Mouse (Mus musculus): ENCODE results near the gene Oasl2. TPM values are rescaled to one million over a fixed set of nuclear protein-coding genes. Genes with fewer than 3 reads are reported as not detected.
A peak's percentile ranks its signal among the peaks of the same experiment; 100 is the strongest.

Gene Oasl2
- polyA plus RNA-seq, 1 experiment from 2014 or later: 3.5 TPM

Small RNAs within 50 kb of the gene (microRNA-seq; reads per million reads assigned to microRNA genes)
- 13.2 reads per million, percentile 30 among the genes with 10 or more reads in this experiment for gene Mir6240

Other genes starting within 250 kb of the Oasl2 start
- gene Trpv4, start 238.5 kb upstream of the Oasl2 start, polyA plus RNA-seq (2015; fragmentation: Nextera tagmentation; extraction: Ambion mirVana): 0.24 and 0.33 TPM in 2 replicates
- 36.2 and 36.8 TPM in 2 replicates for gene Gltp, start 206.0 kb upstream of the Oasl2 start, polyA plus RNA-seq (2015; fragmentation: Nextera tagmentation; extraction: Ambion mirVana)
- 2.9 and 3.2 TPM in 2 replicates for gene Tchp, start 189.2 kb upstream of the Oasl2 start, polyA plus RNA-seq (2015; fragmentation: Nextera tagmentation; extraction: Ambion mirVana)
- gene Ankrd13a, start 122.3 kb upstream of the Oasl2 start, polyA plus RNA-seq (2015; fragmentation: Nextera tagmentation; extraction: Ambion mirVana): 41.0 and 42.8 TPM in 2 replicates
- gene Git2, start 121.4 kb upstream of the Oasl2 start, polyA plus RNA-seq (2015; fragmentation: Nextera tagmentation; extraction: Ambion mirVana): 16.3 and 16.5 TPM in 2 replicates
- gene 1500011B03Rik, start 73.5 kb upstream of the Oasl2 start, polyA plus RNA-seq (2015; fragmentation: Nextera tagmentation; extraction: Ambion mirVana): 21.3 and 21.4 TPM in 2 replicates
- gene 4930519G04Rik, start 43.3 kb upstream of the Oasl2 start, polyA plus RNA-seq (2015; fragmentation: Nextera tagmentation; extraction: Ambion mirVana): not detected in 2 replicates
- not detected in 2 replicates for gene Gm9936, start 38.3 kb upstream of the Oasl2 start, polyA plus RNA-seq (2015; fragmentation: Nextera tagmentation; extraction: Ambion mirVana)
- 0.51 and 0.88 TPM in 2 replicates for gene Oasl1, start 26.3 kb downstream of the Oasl2 start, polyA plus RNA-seq (2015; fragmentation: Nextera tagmentation; extraction: Ambion mirVana)
- gene 2210016L21Rik, start 45.2 kb downstream of the Oasl2 start, polyA plus RNA-seq (2015; fragmentation: Nextera tagmentation; extraction: Ambion mirVana): 10.2 and 12.3 TPM in 2 replicates
- gene Hnf1a, start 74.2 kb downstream of the Oasl2 start, polyA plus RNA-seq (2015; fragmentation: Nextera tagmentation; extraction: Ambion mirVana): 3.8 and 4.3 TPM in 2 replicates
- 7.9 and 12.1 TPM in 2 replicates for gene Sppl3, start 114.2 kb downstream of the Oasl2 start, polyA plus RNA-seq (2015; fragmentation: Nextera tagmentation; extraction: Ambion mirVana)
- gene Gm10401, start 201.4 kb downstream of the Oasl2 start, polyA plus RNA-seq (2015; fragmentation: Nextera tagmentation; extraction: Ambion mirVana): 7.9 and 11.4 TPM in 2 replicates
- gene Acads, start 222.4 kb downstream of the Oasl2 start, polyA plus RNA-seq (2015; fragmentation: Nextera tagmentation; extraction: Ambion mirVana): 49.8 and 53.6 TPM in 2 replicates
- gene Unc119b, start 238.0 kb downstream of the Oasl2 start, polyA plus RNA-seq (2015; fragmentation: Nextera tagmentation; extraction: Ambion mirVana): 8.5 and 10.3 TPM in 2 replicates